Mouse (Mus musculus): ENCODE measurements around the gene Gm49711. TPM values are rescaled to one million over a fixed set of nuclear protein-coding genes. Genes with fewer than 3 reads are reported as not detected.

Gm49711 gene
- polyA plus RNA-seq, 1 experiment from 2014 or later, result not detected

- no peak overlapping the region for H3K4me2 ChIP-seq
- no peak overlapping the region for H3K27ac ChIP-seq
- no peaks in the 10 kb centered on the region for H3K9me3 ChIP-seq
- no peaks in the 10 kb centered on the region for H3K4me1 ChIP-seq
- 82% methylated on average over 7 of the region's 7 CpGs for WGBS
- no peak overlapping the region for H3K4me3 ChIP-seq
- no peak for ATAC-seq (ENCODE audit: borderline replicate concordance, extremely low read depth, low FRiP score, low TSS enrichment)
- no peak overlapping the region for H3K9ac ChIP-seq
- H3K36me3 ChIP-seq, result no peaks in the 10 kb centered on the region
- peaks cover 22% of the 10 kb centered on the region; the same call in 1 of the 2 replicates for H3K27me3 ChIP-seq
Observed at GRCm38 (mm10) chr16:92039421-92039820, 18.7 kb upstream of the Gm49711 start.

DNA sequence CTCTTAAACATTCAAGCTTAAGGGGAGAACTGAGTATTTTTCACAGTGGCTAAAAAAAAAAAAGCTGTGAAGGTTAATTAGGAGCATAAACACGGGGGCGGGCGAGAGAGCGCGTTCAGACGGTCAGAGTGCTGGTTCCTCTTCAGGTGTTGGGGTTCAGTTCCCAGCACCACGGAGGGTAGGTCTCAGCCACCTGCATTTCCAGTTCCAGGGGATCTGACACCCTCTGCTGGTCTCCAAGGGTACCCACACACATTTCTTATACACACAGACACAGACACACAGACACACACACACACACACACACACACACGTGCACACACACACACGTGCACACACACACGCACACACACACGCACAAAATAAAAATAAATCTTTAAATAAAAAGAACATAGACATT lies 18.1 kb upstream of the Gm49711 start:
- no peak overlapping the region for H3K27ac ChIP-seq
- ATAC-seq (ENCODE audit: borderline replicate concordance, extremely low read depth, low FRiP score, low TSS enrichment), result no peak
- H3K4me1 ChIP-seq, result no peaks in the 10 kb centered on the region
- peaks cover 26% of the 10 kb centered on the region; the same call in 1 of the 2 replicates for H3K27me3 ChIP-seq
- no peak overlapping the region for H3K4me3 ChIP-seq
- H3K36me3 ChIP-seq, result no peaks in the 10 kb centered on the region
- no peak overlapping the region for H3K9ac ChIP-seq
- H3K4me2 ChIP-seq, result no peak overlapping the region
- H3K9me3 ChIP-seq, result no peaks in the 10 kb centered on the region
- WGBS, result 93% methylated on average over 11 of the region's 11 CpGs

DNA sequence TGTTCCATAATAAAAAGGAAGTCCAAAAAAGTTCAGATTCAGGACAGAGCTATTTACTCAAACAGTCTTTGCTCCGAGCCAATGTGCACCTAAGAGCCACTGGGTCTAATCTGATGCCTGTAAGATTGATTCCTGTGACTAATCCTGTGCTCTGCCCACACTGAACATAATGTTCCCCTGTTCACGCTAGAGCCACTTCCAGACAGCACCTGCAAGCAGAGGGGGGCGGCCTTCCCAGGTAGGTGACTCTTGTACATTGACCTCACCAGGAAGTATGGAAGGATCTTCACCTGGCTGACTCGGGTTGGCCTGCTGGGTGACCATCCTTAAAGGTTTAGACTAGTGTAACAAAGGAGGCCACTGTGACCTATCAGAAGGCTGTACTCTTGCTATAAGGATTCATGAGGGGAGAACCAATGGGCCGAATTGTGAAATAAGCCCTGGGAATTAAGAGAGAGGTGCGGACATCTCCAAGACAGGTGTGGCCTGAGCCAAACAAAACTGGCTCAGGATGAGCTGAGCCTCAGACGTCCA lies 6.3 kb upstream of the Gm49711 start:
- Histone ChIP-seq H3K36me3 (no peaks in the 10 kb centered on the region), H3K4me1 (no peaks in the 10 kb centered on the region), H3K4me2 (no peak overlapping the region), H3K4me3 (no peak overlapping the region), H3K9me3 (peaks cover 7% of the 10 kb centered on the region), H3K9ac (no peak overlapping the region), H3K27me3 (peaks cover 50% of the 10 kb centered on the region), H3K27ac (no peak overlapping the region)
- no peak for ATAC-seq (ENCODE audit: borderline replicate concordance, extremely low read depth, low FRiP score, low TSS enrichment)
- 76% methylated on average over 7 of the region's 7 CpGs for WGBS

DNA sequence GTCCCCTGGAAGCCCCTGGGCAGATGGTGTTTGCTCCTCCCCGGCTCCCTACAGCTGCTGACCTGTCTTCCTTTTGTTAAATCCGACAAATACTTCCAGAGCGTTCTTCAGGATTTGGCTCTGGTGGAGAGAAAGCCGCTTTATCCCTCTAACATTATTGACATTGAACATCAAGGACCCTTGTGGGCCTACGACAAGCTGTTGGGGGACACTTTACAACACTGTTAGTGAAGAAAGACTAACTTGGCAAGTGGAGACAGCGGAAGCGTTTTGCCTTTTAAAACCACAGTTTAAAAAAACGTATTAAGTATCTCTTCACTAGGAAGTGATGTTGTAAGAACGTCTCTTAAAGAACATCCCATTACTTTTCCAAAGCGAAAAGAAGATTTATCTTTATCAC lies 5.5 kb upstream of the Gm49711 start:
- no peak overlapping the region for H3K4me3 ChIP-seq
- H3K4me2 ChIP-seq, result no peak overlapping the region
- 47% methylated on average over 10 of the region's 10 CpGs for WGBS
- peaks cover 7% of the 10 kb centered on the region for H3K9me3 ChIP-seq
- H3K27ac ChIP-seq, result no peak overlapping the region
- H3K27me3 ChIP-seq, result peaks cover 45% of the 10 kb centered on the region
- H3K36me3 ChIP-seq, result no peaks in the 10 kb centered on the region
- H3K9ac ChIP-seq, result no peak overlapping the region
- no peak for ATAC-seq (ENCODE audit: borderline replicate concordance, extremely low read depth, low FRiP score, low TSS enrichment)
- H3K4me1 ChIP-seq, result peaks cover 7% of the 10 kb centered on the region

- ATAC-seq (ENCODE audit: borderline replicate concordance, extremely low read depth, low FRiP score, low TSS enrichment), result no peak
- H3K9me3 ChIP-seq, result peaks cover 7% of the 10 kb centered on the region
- H3K27me3 ChIP-seq, result peaks cover 12% of the 10 kb centered on the region; the same call in 1 of the 2 replicates
- 20% methylated on average over 2 of the region's 2 CpGs for WGBS
- H3K4me3 ChIP-seq, result no peak overlapping the region
- H3K36me3 ChIP-seq, result no peaks in the 10 kb centered on the region
- H3K9ac ChIP-seq, result no peak overlapping the region
- H3K4me1 ChIP-seq, result peaks cover 22% of the 10 kb centered on the region
- no peak overlapping the region for H3K4me2 ChIP-seq
- H3K27ac ChIP-seq, result no peak overlapping the region
Observed at GRCm38 (mm10) chr16:92056711-92057110, 1.4 kb upstream of the Gm49711 start.

GRCm38 (mm10) chr16:92057456-92057851 lies 662 bp upstream of the Gm49711 start:
- 2% methylated on average over 11 of the region's 11 CpGs for WGBS
- 0 out of 2 replicates have a peak, but pooled peaks have one; percentile 1 for ATAC-seq (ENCODE audit: borderline replicate concordance, extremely low read depth, low FRiP score, low TSS enrichment)

GRCm38 (mm10) chr16:92058644-92059620 lies 816 bp downstream of the Gm49711 start:
- H3K27me3 ChIP-seq, result peaks cover 7% of the 10 kb centered on the region; the same call in 1 of the 2 replicates
- peaks cover 11% of the 10 kb centered on the region; the same call in 1 of the 2 replicates for H3K36me3 ChIP-seq
- H3K4me3 ChIP-seq, result peak overlapping the region; percentile 91
- peaks cover 3% of the 10 kb centered on the region for H3K9me3 ChIP-seq
- peak; percentile 43; the same call in 1 of the 2 replicates for ATAC-seq (ENCODE audit: borderline replicate concordance, extremely low read depth, low FRiP score, low TSS enrichment)
- peak overlapping the region; percentile 77 for H3K9ac ChIP-seq
- WGBS, result 2% methylated on average over 48 of the region's 63 CpGs
- H3K4me1 ChIP-seq, result peaks cover 22% of the 10 kb centered on the region
- H3K27ac ChIP-seq, result no peak overlapping the region; the same call in 1 of the 2 replicates
- peak overlapping the region; percentile 97 for H3K4me2 ChIP-seq

More at GRCm38 (mm10) chr16:92057456-92057851, 662 bp upstream of the Gm49711 start:
- Histone ChIP-seq H3K4me1 (peaks cover 22% of the 10 kb centered on the region), H3K4me2 (peak overlapping the region; percentile 97), H3K36me3 (peaks cover 7% of the 10 kb centered on the region; the same call in 1 of the 2 replicates), H3K27me3 (peaks cover 7% of the 10 kb centered on the region; the same call in 1 of the 2 replicates), H3K9me3 (peaks cover 7% of the 10 kb centered on the region), H3K4me3 (peak overlapping the region; percentile 91), H3K27ac (peak overlapping the region; percentile 59; the same call in 1 of the 2 replicates), H3K9ac (peak overlapping the region; percentile 77)

- H3K27me3 ChIP-seq, result peaks cover 5% of the 10 kb centered on the region; the same call in 1 of the 2 replicates
- H3K27ac ChIP-seq, result no peak overlapping the region
- H3K9me3 ChIP-seq, result no peaks in the 10 kb centered on the region
- peaks cover 11% of the 10 kb centered on the region; the same call in 1 of the 2 replicates for H3K36me3 ChIP-seq
- no peak for ATAC-seq (ENCODE audit: borderline replicate concordance, extremely low read depth, low FRiP score, low TSS enrichment)
- no peak overlapping the region for H3K4me3 ChIP-seq
- no peak overlapping the region for H3K9ac ChIP-seq
- WGBS, result 76% methylated on average over 3 of the region's 3 CpGs
- peak overlapping the region; percentile 97; the same call in 1 of the 2 replicates for H3K4me2 ChIP-seq
- H3K4me1 ChIP-seq, result peaks cover 22% of the 10 kb centered on the region
Observed at GRCm38 (mm10) chr16:92060213-92060612, 2.1 kb downstream of the Gm49711 start.

GRCm38 (mm10) chr16:92061586-92061985 lies 3.5 kb downstream of the Gm49711 start:
- no peak overlapping the region for H3K9ac ChIP-seq
- H3K36me3 ChIP-seq, result peaks cover 11% of the 10 kb centered on the region; the same call in 1 of the 2 replicates
- H3K27me3 ChIP-seq, result no peaks in the 10 kb centered on the region
- H3K9me3 ChIP-seq, result no peaks in the 10 kb centered on the region
- ATAC-seq (ENCODE audit: borderline replicate concordance, extremely low read depth, low FRiP score, low TSS enrichment), result no peak
- no peak overlapping the region for H3K4me2 ChIP-seq
- no peak overlapping the region for H3K4me3 ChIP-seq
- WGBS, result 96% methylated on average over 7 of the region's 7 CpGs
- no peak overlapping the region for H3K27ac ChIP-seq
- H3K4me1 ChIP-seq, result peaks cover 22% of the 10 kb centered on the region

- Histone ChIP-seq H3K4me2 (no peak overlapping the region), H3K36me3 (peaks cover 11% of the 10 kb centered on the region; the same call in 1 of the 2 replicates), H3K9me3 (no peaks in the 10 kb centered on the region), H3K4me3 (no peak overlapping the region), H3K27me3 (no peaks in the 10 kb centered on the region), H3K9ac (no peak overlapping the region), H3K27ac (no peak overlapping the region), H3K4me1 (peaks cover 15% of the 10 kb centered on the region)
- ATAC-seq (ENCODE audit: borderline replicate concordance, extremely low read depth, low FRiP score, low TSS enrichment), result no peak
- 98% methylated on average over 1 of the region's 1 CpGs for WGBS
Observed at GRCm38 (mm10) chr16:92062832-92063231, 4.7 kb downstream of the Gm49711 start.

GRCm38 (mm10) chr16:92064801-92065200 lies 6.7 kb downstream of the Gm49711 start:
- no peaks in the 10 kb centered on the region for H3K9me3 ChIP-seq
- no peak overlapping the region for H3K9ac ChIP-seq
- ATAC-seq (ENCODE audit: borderline replicate concordance, extremely low read depth, low FRiP score, low TSS enrichment), result no peak
- H3K27me3 ChIP-seq, result no peaks in the 10 kb centered on the region
- peaks cover 11% of the 10 kb centered on the region; the same call in 1 of the 2 replicates for H3K36me3 ChIP-seq
- H3K4me2 ChIP-seq, result no peak overlapping the region
- H3K4me1 ChIP-seq, result peaks cover 10% of the 10 kb centered on the region
- H3K27ac ChIP-seq, result no peak overlapping the region
- H3K4me3 ChIP-seq, result no peak overlapping the region
- WGBS, result 91% methylated on average over 2 of the region's 2 CpGs

Measured in lung, embryonic 15.5 days (tissue).